Mouse (Mus musculus) c-Kit-negative CD71-positive TER-119-positive erythroid progenitor cells, embryonic 14.5 days (primary cell): ENCODE measurements around the gene Fau.

Experiments
- DNase-seq: peaks from one replicate; pipeline ENCODE4 v3.0.0-alpha.2; 2013; ENCODE audit warnings: low read depth, low spot score

Fau gene

GRCm38 (mm10) chr19:6045366-6046293 lies 12.0 kb upstream of the Fau start:
- no peak for DNase-seq

- DNase-seq: peak; percentile 87
These were observed 11.1 kb upstream of the Fau start, which contains the start of gene Syvn1 for GRCm38 (mm10) chr19:6046294-6047153. Gene Syvn1 (plus strand): TSS chr19:6046576.

GRCm38 (mm10) chr19:6047154-6047898 lies 10.3 kb upstream of the Fau start:
- DNase-seq: no peak

- DNase-seq: no peak
These were observed 9.8 kb upstream of the Fau start for GRCm38 (mm10) chr19:6047899-6048166.

- DNase-seq: no peak
These were observed 8.8 kb upstream of the Fau start for GRCm38 (mm10) chr19:6048681-6049410.

GRCm38 (mm10) chr19:6052516-6052915 lies 5.1 kb upstream of the Fau start:
- DNase-seq: no peak

- DNase-seq: no peak
These were observed 3.3 kb upstream of the Fau start for GRCm38 (mm10) chr19:6054296-6054695.

GRCm38 (mm10) chr19:6056696-6057095 lies 948 bp upstream of the Fau start:
- DNase-seq: no peak

- no peak for DNase-seq
These were observed 869 bp downstream of the Fau start for GRCm38 (mm10) chr19:6058513-6058912.

- no peak for DNase-seq
These were observed 1.3 kb downstream of the Fau start for GRCm38 (mm10) chr19:6058966-6059365.

- DNase-seq: peak; percentile 87
These were observed 3.4 kb downstream of the Fau start, which contains the start of gene Znhit2 for GRCm38 (mm10) chr19:6061021-6061533. Gene Znhit2 (plus strand): TSS chr19:6061192.

GRCm38 (mm10) chr19:6061641-6062302 lies 4.1 kb downstream of the Fau start:
- no peak for DNase-seq

GRCm38 (mm10) chr19:6062418-6062817 lies 4.8 kb downstream of the Fau start:
- no peak for DNase-seq

- no peak for DNase-seq
These were observed 5.4 kb downstream of the Fau start for GRCm38 (mm10) chr19:6063081-6063480.

- DNase-seq: no peak
These were observed 8.9 kb downstream of the Fau start for GRCm38 (mm10) chr19:6066571-6066970.

GRCm38 (mm10) chr19:6067011-6067723 lies 9.5 kb downstream of the Fau start:
- DNase-seq: peak; percentile 72

GRCm38 (mm10) chr19:6067724-6068415 lies 10.2 kb downstream of the Fau start, which contains the start of gene Tm7sf2:
Gene Tm7sf2 (minus strand): TSS chr19:6068373.
- peak; percentile 64 for DNase-seq

GRCm38 (mm10) chr19:6068951-6069350 lies 11.3 kb downstream of the Fau start:
- DNase-seq: no peak

- no peak for DNase-seq
These were observed 12.2 kb downstream of the Fau start for GRCm38 (mm10) chr19:6069851-6070250.
